Mouse (Mus musculus): ENCODE results near the gene Micu1.
"Not testable (repeated sequence)": the region's sequence is repeated elsewhere in the genome, so short reads cannot be mapped to it uniquely, and the experiment has no call there.

Gene Micu1

DNA sequence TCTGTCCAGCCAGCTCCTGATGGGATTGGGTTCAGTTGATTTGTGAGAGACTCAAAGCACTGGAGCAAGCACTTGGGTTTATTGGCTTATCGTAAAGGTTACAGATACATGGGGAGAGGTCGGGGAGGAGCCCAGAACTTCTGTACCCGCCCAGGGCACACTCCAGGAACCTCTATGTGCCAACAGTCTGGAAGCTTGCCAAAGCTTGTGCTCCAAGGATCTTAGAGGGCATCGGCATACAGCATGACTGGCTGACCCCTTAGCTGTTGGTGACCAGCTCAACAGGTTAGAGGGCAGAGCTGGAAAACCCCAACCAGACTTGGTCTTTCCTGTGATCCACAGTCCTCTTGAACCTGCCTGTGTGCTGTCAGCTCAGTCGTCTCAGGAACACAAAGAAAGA, 154.9 kb downstream of the Micu1 start:
- no peak for DNase-seq (ENCODE audit: low spot score)

DNA sequence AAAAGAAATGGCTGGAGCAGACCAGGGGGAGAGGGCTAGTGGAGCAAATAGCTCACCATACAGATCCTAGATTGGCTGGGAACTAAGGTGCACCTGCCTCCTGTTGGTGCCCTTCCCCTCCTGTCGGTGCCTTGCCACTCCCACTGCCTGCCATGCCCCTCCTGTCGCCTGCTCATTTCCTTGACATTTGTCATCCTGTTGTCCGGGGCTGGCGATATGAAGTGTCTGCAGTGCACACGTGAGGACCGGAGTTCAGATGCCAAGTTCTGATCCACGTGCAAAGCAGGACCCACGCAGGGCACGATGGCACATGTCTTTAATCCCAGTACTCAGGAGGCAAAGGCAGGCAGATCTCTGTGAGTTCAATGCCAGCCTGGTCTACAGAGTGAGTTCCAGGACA, 158.4 kb downstream of the Micu1 start:
- no peak for DNase-seq (ENCODE audit: low spot score)

DNA sequence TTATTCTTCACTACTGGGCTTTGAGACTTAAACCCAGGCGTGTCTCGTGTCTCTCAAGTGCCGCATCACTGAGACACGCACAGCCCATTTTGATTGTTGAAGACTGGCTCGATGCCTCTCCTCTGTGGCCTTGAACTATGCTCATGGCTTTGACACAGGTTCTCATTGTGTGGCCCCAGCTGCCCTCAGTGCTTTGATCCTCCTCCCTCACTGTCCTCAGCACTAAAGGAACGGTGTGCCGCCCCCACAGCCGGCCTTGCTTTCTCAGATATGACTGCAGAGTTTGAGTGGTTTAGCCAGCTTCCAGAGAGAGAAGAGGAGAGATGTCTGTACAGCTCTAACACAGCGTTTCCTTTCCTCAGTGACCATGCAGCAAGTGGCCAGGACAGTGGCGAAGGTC, 158.9 kb downstream of the Micu1 start:
- DNase-seq (ENCODE audit: low spot score) = no peak

DNA sequence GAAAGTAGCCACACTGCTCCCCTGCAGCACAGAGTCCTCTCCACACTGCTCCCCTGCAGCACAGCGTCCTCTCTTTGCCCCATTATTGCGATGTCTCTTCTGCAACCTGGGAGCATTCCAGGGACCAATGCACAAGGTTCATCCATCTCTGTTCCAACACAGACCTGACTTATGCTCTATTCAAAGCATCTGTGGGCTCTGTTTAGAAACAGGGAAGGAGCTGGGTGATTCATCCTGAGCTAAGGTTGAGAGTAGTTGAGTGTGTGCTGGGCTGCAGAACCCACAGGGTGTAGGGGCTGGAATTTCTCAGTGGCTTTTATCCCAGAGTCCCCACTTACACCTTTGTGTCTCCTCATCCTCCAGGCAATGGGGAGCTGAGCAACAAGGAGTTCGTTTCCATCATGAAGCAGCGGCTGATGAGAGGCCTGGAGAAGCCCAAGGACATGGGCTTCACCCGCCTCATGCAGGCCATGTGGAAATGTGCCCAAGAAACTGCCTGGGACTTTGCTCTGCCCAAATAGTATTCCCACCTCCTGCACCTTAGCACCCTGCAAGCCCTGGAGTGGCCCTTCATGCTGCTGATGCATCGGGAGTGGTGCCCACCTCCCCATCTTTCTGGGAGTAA, 160.7 kb downstream of the Micu1 start:
- DNase-seq (ENCODE audit: low spot score) = no peak

DNA sequence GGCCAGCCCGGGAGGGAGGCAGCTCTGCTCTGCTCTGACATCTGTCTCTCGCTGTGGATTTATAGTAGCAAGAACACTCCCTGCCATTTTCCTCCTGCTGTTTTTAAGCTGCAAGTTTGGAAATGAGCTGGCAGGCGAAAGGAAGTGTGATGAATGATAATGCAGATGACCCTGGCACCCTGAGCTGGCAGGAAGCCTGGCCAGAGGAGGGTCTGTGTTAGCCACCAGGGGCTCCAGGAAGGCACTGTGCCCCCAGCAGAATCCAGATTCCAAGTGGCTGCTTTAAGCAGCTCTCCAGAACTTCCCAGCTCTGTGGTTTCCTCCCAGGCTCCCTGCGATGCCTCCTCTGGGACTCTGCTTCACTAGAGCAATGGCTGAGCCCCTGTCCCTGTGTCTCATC, 161.3 kb downstream of the Micu1 start:
- peak; percentile 29 for DNase-seq (ENCODE audit: low spot score)

DNA sequence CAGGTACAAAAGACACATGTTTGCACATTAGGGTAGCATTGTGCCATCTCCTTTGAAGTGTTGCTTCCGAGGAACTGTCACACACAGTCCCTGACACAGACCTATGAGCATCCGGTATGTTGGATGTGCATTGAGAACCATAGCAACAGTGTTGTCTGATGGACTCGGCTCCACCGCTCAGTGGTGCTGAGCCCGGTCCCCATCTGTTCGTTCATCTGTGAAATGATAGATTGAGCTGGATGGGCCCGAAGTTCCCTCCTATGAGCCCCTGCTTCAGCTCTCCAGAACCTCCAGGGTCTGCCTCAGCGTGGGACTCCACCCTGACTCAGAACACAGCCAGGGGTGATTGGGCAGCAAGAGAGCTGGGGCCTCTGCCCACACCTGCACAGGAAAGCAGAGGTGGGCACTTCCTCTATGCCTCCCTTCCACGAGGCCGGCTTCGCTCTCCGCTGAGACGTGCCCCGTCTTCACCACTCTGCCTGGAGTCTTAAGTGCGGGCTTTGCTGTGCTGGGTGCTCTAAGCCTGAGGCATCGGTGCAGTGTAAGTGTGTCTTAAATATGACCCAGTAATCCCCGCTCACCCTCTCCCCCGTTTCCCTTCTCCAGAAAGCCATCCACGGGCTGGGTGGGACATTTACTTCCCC, 162.1 kb downstream of the Micu1 start:
- peak; percentile 30 for DNase-seq (ENCODE audit: low spot score)

DNA sequence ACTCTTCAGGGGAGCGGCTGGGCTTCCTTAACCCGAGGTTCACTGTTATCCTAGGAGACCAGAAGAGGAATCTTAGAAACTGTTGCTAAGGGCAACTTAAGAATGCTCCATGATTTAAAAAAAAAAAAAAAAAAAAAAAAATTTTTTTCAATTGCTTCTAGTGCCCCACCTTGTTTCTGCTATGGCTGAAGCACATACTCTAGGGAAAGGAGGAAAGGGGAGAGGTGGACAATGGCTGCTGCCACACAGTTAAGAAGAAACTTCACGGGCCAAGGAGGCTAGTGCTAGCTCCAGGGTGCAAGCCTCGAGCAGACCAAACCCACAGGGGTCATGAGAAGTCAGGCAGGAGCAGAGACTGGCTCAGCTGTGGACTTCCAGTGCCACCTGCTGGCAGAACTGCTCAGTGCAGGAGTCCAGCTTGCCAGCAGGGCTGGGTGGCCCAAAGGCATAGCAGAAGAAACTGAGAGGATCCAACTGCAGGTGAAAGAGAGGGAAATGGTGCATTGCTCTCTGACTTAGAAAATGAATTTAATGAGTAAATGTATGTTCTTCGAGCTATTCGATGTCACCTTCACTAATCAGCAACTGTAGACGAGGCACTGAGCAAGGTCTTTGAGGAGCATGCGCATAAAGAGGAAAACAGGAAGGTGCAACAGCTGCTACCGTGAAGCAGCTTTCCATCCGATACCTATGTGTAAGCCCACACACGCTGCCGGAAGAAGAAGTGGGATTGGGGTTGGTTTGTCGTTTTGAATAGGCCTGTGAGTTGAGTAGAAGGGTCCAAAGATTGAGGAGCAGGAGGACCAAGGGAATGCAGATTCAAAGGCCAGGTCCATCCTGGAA, 162.8 kb downstream of the Micu1 start:
- DNase-seq (ENCODE audit: low spot score) = peak; percentile 91

DNA sequence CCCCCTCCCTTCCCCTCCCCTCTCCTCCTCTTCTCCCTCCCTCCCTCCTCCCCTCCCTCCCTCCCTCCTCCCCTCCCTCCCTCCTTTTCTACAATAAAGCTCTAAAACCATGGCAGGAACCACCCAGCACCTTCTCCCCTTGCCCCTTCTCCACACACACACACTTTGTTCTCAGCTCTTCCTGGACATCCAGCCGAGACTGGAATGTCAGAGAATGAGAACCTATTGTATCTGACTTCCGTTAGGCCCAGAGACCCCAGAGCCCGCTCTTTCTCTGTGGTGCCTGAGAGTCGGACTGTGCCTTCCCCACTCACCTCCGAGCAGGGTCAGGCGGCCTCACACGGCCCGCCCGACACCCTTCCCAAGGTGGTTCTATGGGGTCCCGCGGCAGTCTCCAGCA, 166.0 kb downstream of the Micu1 start:
- DNase-seq (ENCODE audit: low spot score) = no peak

DNA sequence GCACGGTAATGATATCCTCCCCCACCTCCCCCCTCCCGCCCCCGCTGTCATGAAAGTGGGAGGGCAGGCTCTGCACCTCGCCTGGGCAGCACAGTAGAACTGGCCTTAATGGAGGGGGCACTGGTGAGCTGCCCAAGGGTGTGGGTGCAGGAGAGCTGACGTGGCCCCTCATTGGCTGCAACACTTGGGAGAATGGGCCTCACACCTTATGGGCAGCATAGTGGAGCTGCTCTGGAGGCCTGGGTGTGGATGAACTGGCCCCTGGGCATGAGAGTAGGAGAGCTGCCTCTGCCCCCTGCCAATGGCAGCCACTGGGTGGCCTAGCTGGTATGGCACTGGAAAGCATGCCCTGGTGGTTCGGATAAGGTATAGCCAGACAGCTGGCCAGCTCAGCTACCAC, 167.8 kb downstream of the Micu1 start:
- DNase-seq (ENCODE audit: low spot score) = no peak

DNA sequence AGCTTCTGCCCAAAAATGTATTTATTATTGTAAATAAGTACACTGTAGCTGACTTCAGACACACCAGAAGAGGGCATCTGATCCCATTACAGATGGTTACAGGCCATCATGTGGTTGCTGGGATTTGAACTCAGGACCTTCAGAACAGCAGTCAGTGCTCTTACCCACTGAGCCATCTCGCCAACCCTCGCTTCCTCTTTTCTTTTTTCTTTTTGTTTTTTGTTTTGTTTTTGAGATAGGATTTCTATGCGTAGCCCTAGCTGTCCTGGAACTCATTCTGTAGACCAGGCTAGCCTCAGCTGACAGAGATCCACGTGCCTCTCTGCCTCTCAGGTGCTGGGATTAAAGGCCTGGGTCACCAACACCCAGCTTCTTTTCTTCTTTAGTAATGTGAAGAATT, 170.4 kb downstream of the Micu1 start:
- DNase-seq (ENCODE audit: low spot score) = not testable (repeated sequence)

DNA sequence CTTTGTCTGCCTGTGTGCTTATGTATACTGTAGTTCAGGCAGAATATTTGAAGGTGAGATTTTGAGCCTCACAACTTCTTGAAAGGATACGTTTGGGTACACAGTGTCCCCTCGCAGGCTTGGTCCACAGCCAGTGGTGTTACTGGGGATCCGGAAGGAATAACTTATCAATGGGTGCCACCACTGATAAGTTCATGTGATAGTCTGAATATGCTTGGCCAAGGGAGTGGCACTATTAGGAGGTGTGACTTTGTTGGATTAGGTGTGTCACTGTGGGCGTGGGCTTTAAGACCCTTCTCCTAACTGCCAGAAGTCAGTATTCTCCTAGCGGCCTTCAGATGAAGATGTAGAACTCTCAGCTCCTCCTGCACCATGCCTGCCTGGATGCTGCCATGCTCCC, 170.9 kb downstream of the Micu1 start:
- no peak for DNase-seq (ENCODE audit: low spot score)

DNA sequence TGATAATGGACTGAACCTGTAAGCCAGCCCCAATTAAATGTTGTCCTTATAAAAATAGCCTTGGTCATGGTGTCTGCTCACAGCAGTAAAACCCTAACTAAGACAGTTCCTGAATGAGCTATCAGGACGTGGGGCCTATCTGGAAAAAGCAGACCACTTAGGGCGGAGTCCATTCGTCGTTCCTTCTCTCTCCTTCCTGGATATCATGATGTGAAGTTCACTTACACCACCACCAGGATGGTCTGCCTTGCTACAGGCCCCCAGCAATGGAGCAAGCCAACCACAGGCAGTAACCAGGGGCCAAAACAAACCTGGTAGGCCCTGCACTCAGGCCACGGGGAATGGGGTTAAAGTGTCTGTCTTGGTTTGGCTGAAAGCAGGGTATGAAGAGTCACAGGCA, 171.3 kb downstream of the Micu1 start:
- no peak for DNase-seq (ENCODE audit: low spot score)

DNA sequence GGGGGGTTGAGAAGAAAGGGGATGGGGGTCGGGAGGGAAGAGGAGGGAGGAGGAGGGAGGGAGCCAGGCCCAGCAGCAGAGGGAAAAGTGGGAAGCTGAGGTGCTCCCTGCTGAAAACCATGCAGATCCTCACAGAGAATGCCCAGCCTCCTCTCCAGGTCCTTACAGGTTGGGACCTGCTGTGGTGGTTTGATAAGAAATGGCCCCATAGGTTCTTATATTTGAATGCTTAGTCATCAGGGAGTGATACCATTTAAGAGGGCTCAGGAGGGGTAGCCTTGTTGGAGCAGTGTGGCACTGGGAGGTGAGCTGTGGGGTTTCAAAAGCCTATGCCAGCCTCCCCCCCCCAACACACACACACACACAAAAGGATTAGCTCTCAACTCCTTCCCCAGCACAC, 173.1 kb downstream of the Micu1 start:
- DNase-seq (ENCODE audit: low spot score) = no peak

DNA sequence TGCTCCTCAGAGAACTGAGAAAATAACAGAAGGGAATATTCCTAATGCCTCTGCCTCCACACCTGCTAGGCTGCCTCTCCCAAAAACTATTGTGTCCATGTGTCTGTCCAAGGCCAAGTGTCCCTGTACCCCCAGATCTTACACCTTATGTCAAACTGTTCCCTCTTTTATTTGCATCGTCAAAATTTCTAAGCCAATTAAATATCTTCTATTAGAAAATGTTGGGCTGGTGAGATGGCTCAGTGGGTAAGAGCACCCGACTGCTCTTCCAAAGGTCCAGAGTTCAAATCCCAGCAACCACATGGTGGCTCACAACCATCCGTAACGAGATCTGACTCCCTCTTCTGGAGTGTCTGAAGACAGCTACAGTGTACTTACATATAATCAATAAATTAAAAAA, 174.4 kb downstream of the Micu1 start:
- DNase-seq (ENCODE audit: low spot score) = not testable (repeated sequence)

DNA sequence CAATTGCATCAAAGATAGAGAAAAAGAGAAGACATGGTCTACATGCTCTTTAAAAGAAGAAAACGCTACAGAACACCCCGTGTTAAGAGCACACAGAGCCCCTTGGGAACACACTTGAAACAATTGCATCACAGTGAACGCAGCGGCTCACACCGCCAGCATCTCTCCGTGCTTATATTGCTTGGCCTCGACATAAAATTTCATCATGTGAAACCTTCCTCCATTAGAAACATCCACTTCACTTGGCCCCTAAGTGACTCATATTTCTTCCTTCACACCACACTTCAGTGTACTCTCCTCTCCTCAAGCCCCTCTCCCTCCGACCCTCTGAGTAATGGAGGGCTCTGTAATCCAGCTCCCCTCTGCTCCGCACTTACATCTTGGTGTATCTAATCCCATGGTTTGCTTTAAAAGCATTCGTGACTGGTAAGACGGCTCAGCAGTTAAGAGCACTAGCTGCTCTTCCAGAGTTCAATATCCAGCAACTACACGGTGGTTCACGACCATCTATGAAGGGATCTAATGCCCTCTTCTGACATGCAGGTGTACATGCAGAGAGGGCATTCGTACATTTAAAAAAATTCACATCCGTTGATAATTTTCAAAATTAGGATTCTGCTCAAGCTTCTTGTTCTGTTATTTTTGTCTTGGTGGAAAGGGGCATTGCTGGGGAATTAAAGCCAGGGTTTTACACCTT, 175.3 kb downstream of the Micu1 start:
- no peak for DNase-seq (ENCODE audit: low spot score)

DNA sequence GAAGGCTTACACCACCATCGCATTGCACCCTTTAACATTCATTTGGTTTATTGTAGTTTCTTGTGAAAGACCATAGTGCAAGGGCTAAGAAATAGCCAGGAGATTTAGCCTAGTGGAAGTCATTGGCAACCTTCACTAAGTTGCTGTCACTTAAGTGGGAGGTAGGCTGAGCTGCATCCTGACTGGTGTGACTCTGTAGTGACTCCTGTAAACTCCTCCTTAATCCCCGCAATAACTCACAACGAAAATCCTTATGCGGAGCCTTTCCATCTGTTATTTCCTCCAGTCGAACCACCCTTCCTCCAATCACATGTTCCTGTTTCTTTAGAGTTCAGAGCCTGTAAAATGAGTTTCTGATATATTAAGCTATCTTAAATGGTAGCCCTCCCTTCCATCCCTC, 176.5 kb downstream of the Micu1 start:
- DNase-seq (ENCODE audit: low spot score) = no peak

DNA sequence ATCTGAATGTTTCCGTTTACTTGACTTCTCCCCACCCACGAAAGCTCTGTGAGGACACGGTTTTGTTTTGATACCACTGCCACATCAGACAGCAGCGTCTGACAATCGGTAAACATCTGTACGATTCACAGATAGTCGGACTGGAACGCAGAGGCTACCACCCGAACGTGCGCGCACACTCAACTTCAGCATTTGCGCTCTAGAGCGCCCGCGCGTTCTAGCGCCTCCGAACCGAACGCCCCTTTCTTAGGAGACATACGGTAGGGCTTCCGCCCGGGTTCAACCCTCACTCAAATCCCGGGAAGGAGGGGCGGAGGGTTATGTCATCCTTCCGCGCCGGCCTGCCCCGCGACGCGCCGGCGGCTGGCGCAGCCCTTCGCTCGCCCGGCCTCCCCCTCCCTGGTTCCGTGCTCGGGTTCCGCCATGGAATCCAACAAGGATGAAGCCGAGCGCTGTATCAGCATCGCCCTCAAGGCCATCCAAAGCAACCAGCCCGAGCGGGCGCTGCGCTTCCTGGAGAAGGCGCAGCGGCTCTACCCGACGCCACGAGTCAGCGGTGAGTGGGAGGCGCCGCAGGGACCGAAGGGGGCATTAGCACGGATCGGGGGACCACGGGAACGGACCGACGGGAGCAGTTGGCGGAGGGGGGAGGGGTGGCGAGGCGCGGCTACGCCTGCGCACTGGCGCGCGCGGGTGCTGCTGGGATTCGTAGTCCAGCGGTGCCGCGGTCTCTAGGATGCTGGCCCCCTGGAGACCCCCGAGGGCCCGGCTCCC, 177.2 kb downstream of the Micu1 start, which contains the start of gene Dnajb12:
TSS of gene Dnajb12 (plus strand) at position 302 of the 774 bp plus-strand sequence.
- peak; percentile 98 for DNase-seq (ENCODE audit: low spot score)

DNA sequence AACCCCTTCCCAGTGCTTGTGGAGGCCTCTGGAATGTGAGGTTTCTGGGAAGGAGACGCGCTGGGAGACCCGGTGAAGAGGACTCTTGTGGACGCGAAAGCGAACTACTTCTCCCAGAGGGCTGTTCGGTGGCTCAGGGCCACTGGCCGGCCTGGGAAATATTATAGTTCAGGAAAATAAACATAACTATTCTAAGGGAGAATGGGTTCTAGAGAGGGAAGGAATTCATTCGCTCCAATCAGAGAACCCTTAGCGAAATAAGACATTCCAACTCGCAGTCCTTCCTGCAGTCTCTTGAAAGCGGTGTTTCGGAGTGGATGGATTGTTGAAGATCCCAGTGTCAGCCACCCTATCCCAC, 177.7 kb downstream of the Micu1 start:
- DNase-seq (ENCODE audit: low spot score) = no peak

DNA sequence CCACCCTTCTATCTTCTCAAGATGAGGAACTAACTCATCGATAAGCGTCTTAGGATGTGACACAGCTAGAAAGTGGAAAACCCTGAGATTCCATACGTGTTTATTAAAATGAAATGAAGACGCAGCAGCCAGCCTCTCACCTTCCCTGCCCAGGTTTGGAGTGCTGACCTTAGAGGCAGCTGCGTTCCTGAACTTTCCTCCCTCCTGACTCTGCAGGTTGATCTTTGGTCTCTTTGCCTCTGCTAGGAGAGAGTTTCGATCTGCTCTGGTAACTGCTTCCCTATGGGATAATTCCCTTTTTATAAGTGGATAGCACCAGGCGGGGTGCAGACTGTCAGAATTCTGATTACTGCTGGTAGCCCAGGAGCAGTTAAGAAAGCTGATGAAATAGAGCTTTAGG, 178.6 kb downstream of the Micu1 start:
- DNase-seq (ENCODE audit: low spot score) = no peak

DNA sequence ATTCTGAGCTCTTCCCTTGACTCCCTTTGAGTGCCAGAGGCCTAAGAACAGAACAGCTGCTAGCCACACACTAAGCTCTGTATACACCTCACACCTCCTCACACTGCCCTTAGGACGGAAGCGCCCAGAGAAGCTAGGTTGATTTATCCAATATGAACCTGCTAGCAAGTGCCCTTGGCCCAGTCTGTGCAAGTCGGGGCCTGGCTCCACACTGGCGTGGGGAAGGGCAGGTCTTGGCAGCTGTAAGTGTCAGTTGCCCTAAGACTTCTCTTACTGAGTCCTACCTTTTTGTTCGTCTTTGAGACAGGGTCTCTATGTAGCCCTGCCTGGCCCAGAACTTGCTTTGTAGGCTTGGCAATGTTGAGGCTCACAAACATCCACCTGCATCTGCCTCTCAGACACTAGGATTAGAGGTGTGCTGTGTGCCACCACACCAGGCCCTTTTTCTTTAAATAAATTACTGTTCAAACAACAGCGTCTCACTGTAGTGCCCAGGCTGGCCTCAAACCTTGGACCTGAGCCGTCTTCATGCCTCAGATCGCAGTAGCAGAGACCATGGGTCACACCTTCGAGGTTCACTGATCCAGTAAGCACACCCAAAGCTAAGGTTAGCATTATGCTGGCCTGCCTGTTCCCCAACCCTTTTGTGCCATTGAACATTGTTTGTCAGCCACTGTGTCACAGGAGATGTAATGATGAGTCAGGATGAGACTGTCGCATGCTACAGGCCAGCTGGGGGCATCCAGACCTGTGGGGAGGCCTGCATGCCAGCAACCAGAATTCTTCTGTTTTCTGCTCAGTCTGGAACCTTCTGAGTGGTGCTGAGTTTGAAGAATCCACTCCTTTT, 182.3 kb downstream of the Micu1 start:
- no peak for DNase-seq (ENCODE audit: low spot score)

Data from embryo, embryonic 10.5 days (tissue).